30 mouse cellular contexts compared by ENCODE assay signal in the genomic region with DNA sequence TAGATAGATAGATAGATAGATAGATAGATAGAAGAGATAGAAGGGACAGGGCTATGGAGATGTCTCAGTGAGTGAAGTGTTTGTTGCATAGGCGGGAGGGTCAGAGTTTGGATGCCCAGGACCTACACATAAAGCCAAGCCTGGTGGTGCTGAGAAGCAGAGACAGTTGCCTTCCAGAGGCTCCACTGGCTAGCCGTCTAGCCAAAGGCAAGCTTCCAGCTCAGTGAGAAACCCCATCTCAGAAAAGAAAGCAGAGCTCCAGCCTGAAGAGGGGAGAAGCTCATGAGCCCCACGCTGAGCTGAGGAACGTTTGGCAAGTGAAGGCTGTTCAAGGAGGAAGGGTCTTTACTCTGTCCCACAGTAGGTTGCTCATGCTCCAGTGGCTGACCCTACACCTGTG.
"Had no signal": no experiment of that assay in that cellular context is flagged by ENCODE, and none has a peak within 500 bp of the region (broad histone marks: within the 10 kb centered on the region; RNA-seq: fewer than 3 reads in every experiment).

No protein-coding gene starts in this region.

- H3K27ac ChIP-seq: heart, embryonic 10.5 days; heart, embryonic 13.5 days; heart, embryonic 15.5 days; hindbrain, embryonic 10.5 days; hindbrain, embryonic 12.5 days; hindbrain, embryonic 13.5 days; hindbrain, embryonic 14.5 days; hindbrain, embryonic 15.5 days; hindbrain, postnatal 0 days; intestine, embryonic 15.5 days; kidney, embryonic 15.5 days; kidney, postnatal 0 days; layer of hippocampus, adult 2 months had no signal

- H3K4me3 ChIP-seq: heart, embryonic 10.5 days; heart, embryonic 12.5 days; heart, embryonic 13.5 days; heart, embryonic 15.5 days; hindbrain, embryonic 10.5 days; hindbrain, embryonic 12.5 days; hindbrain, embryonic 13.5 days; hindbrain, embryonic 15.5 days; intestine, embryonic 15.5 days; kidney, embryonic 15.5 days; layer of hippocampus, adult 2 months had no signal

- DNase-seq: heart, postnatal 10 days; heart, postnatal 14 days; heart, postnatal 36 days; heart, postnatal 4 days; kidney, adult 11 months; kidney, adult 18-20 months; kidney, adult 2 months; kidney, adult 8-10 months; kidney, adult 9 months; kidney, postnatal 10 days; kidney, postnatal 14 days; kidney, postnatal 25 days; kidney, postnatal 36 days; kidney, postnatal 4 days; layer of hippocampus, adult 9-11 months; layer of hippocampus, postnatal 36 days had no signal
